Mouse (Mus musculus): Measurements from ENCODE around the gene Zmym5.

DNA sequence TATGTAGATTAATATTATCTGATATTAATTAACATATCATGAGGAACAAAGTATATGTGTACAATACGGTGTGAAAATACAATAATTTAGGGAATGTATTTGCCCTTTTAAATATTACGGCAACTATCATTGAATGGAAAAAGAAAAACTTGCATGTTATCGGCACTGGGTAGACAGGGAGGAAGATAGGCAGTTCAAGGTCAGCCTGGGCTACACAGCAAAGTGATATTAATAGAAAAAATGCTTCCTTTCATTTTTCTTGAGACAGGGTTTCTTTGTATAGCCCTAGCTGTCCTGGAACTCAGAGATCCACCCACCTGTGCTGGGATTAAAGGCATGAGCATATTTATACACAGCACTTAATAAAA lies 32.6 kb downstream of the Zmym5 start:
- TF ChIP-seq POLR2A (IDR thresholded peaks at IDR 0.05; ENCODE audit: low read depth, low read length) (no peak), CTCF (conservative IDR thresholded peaks at IDR 0.05 in 1 of 2, IDR thresholded peaks at IDR 0.05 in 1 of 2; ENCODE audit: low read depth in 2 of 2, low read length in 2 of 2) (no peak)

Measured in CH12.LX (cell line).